Mouse (Mus musculus): ENCODE results near the gene Slc25a13. TPM values are rescaled to one million over a fixed set of nuclear protein-coding genes. Genes with fewer than 3 reads are reported as not detected.
"Not testable (repeated sequence)": the region's sequence is repeated elsewhere in the genome, so short reads cannot be mapped to it uniquely, and the experiment has no call there.

The Slc25a13 gene
- total RNA-seq, 1 experiment from 2014 or later = 22.9 TPM

DNA sequence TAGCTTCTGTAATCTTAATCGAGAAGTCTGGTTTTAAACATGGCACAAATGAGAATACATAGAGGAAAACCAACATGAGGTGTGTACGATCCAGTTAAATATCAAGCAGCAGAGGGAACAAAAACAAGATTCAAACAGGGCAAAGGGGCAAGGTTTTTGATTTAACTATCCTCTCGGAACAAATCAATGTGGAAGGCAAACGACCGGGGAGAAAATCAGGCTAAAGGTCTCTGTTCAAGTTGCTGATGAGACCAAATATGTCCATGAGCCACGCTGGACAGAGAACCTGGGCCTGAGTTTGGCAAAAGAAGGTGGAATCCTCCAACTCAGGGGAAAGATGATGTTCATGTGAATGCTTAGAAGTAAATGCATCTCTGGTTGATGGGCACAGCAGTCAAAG is 14.5 kb downstream of the Slc25a13 start:
- DNase-seq = no peak

- DNase-seq = no peak
These were observed 15.0 kb downstream of the Slc25a13 start for GRCm38 (mm10) chr6:6201977-6202376.

GRCm38 (mm10) chr6:6199138-6199870 is 17.7 kb downstream of the Slc25a13 start:
- DNase-seq = no peak

GRCm38 (mm10) chr6:6198056-6198455 is 18.9 kb downstream of the Slc25a13 start:
- DNase-seq = not testable (repeated sequence)

DNA sequence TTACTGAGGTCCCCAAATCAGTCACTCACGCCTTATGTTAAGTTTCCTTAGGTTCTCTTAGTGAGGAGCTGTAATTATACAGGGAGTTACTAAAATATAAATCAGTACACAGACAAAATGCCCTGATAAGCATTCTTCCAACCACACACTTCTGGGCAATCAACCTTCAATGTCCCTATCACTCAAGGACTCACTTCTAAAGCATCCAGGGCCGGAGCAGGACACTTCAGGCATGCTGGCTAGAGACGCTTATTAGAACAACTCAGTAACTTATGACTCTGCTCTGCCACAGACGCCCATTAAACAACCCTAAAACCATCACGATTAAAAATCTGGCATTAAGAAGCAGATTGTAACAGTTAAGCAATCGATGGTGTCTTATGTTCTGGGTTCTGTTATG is 19.6 kb downstream of the Slc25a13 start:
- no peak for DNase-seq

GRCm38 (mm10) chr6:6196527-6196926 is 20.4 kb downstream of the Slc25a13 start:
- no peak for DNase-seq

- DNase-seq = no peak
These were observed 22.1 kb downstream of the Slc25a13 start for GRCm38 (mm10) chr6:6194831-6195230.

GRCm38 (mm10) chr6:6193906-6194305 is 23.1 kb downstream of the Slc25a13 start:
- DNase-seq = no peak

DNA sequence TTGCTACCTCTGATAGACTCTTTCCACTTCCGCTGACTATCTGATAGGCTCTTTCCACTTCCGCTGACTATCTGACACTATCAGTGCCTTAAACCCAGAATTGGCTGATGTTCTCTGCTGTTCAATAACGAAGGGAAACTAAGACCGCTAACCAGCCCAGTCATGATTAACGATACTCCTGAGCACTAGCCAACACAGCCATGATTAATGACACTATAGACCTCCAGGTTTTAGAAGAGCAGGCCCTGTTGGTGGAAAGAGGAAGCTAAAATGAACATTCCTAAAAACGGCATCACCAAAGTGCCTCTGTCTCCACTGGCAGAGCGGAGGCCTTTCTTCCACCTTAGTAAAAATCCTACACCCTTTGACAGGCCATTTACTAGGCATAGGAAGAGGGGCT is 24.6 kb downstream of the Slc25a13 start:
- no peak for DNase-seq

DNA sequence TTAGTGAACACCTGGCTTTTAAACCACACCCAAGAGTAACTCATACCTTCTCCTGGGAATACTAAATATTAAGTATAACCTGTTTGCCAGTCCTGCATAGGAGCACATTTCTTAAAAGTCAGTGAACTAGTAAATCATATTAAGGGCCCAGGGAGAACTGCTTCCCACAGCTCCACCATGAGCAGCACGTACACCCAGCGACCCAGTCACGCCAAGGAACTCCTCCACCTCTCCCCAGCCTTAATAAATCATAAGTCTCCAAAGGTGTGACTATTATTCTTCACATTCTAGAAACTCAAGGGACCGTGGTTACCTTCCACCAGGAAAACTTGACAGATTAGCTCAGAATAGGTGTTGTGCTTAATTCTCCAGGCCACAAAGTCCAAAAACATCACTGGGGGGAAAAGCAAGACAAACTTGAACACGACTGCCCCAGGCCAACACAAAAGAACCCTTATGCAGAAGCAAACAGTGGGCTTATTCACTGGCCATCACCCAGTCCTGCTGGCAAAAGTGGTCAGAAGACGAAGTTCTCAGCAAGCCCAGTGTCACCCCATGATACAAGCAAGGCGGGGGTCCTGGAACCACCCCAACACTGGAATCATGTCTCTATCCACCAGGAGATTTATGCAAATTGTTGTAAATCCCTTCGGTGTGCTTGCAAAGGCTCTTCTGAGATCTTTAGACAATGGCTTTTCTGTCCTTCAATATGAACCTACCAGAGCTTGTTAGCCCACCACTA is 25.2 kb downstream of the Slc25a13 start:
- DNase-seq = no peak

DNA sequence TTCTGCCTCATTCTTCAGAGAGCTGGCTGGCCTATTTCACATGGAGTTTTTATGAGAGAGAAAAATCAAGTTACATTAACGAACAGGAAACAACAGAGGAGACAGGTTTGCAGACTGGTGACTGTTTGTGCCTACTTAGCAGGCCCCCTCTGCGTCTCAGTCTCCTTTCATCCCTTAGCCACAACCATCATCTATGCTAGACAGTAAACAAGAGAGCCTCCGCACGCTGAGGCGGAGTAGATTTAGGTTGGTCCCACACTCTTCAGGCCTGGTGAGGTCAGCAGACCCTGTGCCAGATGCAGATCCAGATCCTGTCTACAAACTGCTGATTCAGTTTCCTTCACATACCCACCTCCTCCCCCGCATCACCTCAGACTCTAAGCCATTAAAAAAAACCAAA is 28.0 kb downstream of the Slc25a13 start:
- DNase-seq = no peak

- DNase-seq = no peak
These were observed 30.5 kb downstream of the Slc25a13 start for GRCm38 (mm10) chr6:6186468-6186867.

DNA sequence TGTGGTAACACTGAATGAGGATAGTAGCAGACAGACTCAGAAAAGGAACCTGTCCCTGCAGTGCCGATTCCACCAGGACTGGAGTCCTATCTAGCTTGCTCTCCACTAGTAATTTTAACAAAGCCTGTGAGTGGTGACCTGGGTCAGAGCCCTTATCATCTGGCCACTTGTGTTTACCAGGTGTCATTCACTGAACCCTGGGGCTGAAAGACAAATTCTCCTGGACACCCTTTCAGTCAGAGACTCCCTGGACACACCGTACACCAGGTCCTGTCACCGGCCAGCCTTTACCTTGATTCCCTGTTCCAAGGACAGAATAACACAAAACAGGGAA is 31.3 kb downstream of the Slc25a13 start:
- no peak for DNase-seq

DNA sequence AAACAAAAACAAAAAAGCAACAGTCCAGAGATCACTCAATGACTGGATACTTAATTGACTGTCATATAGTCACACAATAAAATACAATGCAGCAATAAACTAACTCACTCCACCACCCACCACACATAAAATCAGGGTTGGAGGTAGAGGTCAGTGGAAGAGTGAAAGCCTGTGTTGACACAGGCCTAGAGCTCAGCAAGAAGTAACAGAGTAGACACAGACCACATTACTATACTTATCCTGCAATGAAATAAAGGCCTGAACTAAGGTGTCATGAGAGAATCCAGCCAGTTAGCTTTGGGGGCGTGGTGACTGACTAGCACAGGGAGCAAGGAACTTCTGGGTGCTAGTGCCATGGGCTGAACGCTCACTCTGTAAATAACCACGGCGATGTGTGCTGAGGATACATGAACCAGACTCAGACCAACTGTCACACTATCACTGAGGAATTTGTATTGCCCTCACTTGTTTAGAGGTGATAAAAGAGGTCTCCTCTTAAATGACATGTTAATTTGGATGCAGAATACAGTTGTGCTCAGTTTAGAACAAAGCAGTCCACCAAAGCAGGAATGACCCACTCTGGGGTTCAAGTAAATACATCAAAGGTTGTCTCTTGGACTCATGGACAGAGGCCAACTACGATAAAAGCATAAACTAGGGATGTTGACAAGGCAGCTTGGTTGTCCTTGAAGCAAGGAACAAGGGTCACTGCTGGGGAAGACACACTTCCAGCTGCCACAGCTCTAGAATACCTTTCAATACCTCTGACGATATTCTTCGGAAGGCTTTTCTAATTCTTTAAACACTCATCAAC is 31.8 kb downstream of the Slc25a13 start:
- DNase-seq = no peak

- peak; percentile 4 for DNase-seq
These were observed 33.4 kb downstream of the Slc25a13 start for GRCm38 (mm10) chr6:6183601-6184000.

GRCm38 (mm10) chr6:6182191-6182590 is 34.8 kb downstream of the Slc25a13 start:
- DNase-seq = no peak

DNA sequence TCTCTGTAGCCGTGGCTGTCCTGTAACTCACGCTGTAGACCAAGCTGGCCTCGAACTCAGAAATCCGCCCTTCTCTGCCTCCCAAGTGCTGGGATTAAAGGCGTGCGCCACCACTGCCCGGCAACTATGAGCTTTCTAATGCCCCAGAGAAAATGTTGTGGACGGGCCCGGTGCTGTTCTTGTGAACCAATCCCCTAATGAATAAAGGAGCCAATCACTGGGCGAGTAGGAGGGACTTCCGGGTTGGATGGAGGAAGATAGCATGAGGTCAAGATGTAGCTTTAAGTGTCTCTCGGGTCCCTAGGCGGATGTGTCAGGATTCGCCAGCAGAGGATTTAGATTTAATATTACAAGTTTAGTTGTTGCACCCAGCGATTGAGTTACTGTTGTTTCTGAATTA is 38.6 kb downstream of the Slc25a13 start:
- DNase-seq = not testable (repeated sequence)

DNA sequence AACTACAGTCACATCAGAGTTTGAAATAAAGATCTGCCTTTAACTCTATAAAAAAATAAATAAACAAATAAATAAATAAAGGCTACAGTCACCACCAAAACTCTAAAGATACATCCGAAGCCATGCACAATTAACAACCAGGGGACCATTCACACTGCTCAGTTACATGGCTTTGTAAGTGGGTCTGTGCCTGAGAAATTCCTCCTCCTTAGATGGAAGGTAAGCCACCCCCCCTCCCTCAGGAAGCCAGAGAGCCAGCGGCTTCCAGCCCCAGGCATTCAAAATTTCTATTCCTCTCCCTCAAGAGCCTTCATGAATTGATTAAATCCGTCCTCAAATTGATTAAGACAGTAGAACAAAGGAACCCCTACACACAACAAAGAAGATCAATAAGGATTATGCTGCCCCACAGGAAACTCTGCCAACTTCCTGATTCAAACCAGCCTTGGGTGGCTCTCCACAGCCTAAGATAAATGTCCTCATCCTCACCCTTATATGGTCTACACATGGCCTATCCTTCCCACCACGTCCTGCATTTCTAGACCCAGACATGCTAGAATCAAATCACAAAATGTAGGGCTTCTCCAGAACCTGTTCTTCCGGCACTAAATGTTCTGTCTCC is 41.5 kb downstream of the Slc25a13 start:
- no peak for DNase-seq

GRCm38 (mm10) chr6:6173935-6174561 is 42.9 kb downstream of the Slc25a13 start:
- no peak for DNase-seq

DNA sequence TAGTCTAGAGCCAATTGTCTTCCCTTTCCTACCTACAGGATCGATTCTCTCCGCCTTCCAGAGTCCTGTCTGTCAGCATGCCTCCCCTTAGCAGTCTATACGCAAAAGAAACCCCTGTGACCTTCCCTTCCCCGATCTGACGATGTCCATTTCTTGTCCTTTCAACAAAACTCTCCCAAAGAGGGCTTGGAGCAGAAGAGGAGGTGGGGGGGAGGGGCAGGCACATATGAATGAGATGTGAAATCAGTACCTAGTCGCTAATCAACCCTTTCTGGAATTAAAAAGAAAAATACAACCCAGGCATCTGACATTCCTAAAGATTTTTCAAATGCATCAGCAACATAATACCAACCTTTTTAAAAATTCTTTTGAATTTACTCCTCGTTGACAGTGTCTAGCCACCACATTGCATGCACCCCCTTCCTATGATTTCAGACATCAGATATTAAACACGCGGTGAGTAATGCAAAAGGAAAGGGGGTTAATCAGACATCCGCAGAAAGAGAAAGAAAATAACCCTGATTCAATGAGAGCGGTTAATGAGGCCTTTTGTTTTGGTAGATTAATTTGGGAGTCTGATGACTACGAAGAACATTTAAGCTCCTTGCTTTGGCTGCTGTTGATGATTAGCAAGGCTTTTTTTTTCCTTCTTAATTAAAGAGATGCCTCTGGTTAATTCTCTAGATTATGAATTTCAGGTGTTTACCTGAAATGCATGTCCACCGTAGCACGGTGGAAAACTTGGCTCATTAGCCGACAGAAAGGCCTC is 43.6 kb downstream of the Slc25a13 start:
- DNase-seq = no peak

DNA sequence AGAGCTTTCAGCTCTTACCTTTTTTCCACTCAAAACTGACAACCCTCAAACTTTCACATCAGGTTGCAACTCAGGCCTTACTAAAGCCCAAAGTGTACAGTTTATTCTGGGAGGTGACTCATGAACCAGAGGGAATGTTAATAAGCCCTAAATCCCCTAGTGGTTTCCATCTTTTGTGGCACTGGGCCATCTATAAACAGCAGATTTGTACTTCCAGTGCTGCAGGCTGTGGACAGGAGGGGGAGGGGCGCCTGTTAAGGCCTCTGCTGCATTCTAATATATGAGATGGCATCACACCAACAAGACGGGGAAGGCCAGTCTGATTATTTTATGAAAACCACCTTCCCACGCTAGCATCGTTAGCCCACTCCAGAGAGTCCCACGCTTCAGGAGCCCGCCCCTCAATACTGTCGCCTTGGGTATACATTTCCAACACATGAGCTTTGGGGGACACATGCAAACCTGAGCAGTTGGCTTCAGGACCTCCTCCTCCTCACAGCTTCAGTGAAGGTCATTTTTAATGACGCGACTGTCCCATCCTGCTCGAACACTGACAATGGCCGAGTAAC is 48.3 kb downstream of the Slc25a13 start:
- DNase-seq = no peak
